Mouse (Mus musculus) cerebellum, adult 2 months (tissue): ENCODE results near the gene Cldn5.

Experiments
- CTCF ChIP-seq: fragments of 200-500 bp; IDR thresholded peaks from 2 replicates; pipeline ENCODE4 v1.5.1; 2011; ENCODE audit warnings: low read depth, mild to moderate bottlenecking, control low read depth, low read length, moderate library complexity, borderline replicate concordance; ENCODE audit not compliant: insufficient read depth
- POLR2A ChIP-seq: fragments of 200-500 bp; IDR thresholded peaks from 2 replicates; pipeline ENCODE4 v1.6.1; 2011; ENCODE audit warnings: low read length, control low read depth, borderline replicate concordance; ENCODE audit not compliant: insufficient read depth

DNA sequence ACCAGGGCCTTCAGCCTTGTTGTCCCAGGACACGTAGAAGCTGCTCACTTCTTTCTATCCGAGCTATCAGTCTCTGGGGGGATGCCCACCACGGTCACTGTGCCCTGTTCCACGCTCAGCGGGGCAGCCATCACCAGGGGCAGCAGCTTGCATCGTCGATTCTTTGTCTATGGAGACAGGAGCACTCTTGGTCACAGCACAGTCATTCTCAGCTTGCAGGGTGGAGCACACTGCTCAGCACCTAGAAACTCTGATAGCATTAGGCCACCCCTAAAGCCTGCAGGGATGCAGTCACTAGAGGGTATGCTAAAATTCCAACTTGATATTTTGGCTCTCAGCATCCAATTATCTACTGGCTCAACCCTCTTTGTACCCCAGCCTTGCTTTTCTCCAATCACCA, 8.4 kb downstream of the Cldn5 start:
- TF ChIP-seq CTCF (no peak), POLR2A (no peak)
